Mouse (Mus musculus): ENCODE data around the gene Rptor. TPM values are rescaled to one million over a fixed set of nuclear protein-coding genes. Genes with fewer than 3 reads are reported as not detected.
A peak's percentile ranks its signal among the peaks of the same experiment; 100 is the strongest.

Gene Rptor
- 9.2 and 10.2 TPM in 2 replicates for polyA plus RNA-seq (2015; fragmentation: Nextera tagmentation; extraction: Ambion mirVana)

GRCm38 (mm10) chr11:119602763-119603526 lies at the start of gene Rptor:
TSS of gene Rptor (plus strand) at chr11:119602905.
- peak within 1 kb of the TSS; percentile 75 for H3K27ac ChIP-seq
- 0 out of 2 replicates have a peak, but pooled peaks cover 10% of the 10 kb centered on the region for H3K36me3 ChIP-seq (ENCODE audit: poor library complexity, severe bottlenecking)
- no peaks in the 10 kb centered on the region for H3K27me3 ChIP-seq
- H3K9ac ChIP-seq, result peak within 1 kb of the TSS; percentile 95
- WGBS, result under 1% methylated on average over 53 of the region's 63 CpGs
- ATAC-seq, result peak; percentile 99
- H3K4me2 ChIP-seq, result peak within 1 kb of the TSS; percentile 91
- H3K9me3 ChIP-seq (replicated peaks), result no peaks in the 10 kb centered on the region
- H3K4me1 ChIP-seq, result peaks cover 12% of the 10 kb centered on the region
- peak within 1 kb of the TSS; percentile 99 for H3K4me3 ChIP-seq

GRCm38 (mm10) chr11:119554706-119555105 lies 48.0 kb upstream of the Rptor start:
- Histone ChIP-seq H3K4me1 (peaks cover 68% of the 10 kb centered on the region), H3K27ac (no peak overlapping the region), H3K9ac (no peak overlapping the region), H3K36me3 (ENCODE audit: poor library complexity, severe bottlenecking) (no peaks in the 10 kb centered on the region), H3K4me2 (no peak overlapping the region), H3K9me3 (replicated peaks) (no peaks in the 10 kb centered on the region), H3K4me3 (no peak overlapping the region), H3K27me3 (peaks cover 30% of the 10 kb centered on the region)
- no peak for ATAC-seq
- 83% methylated on average over 7 of the region's 7 CpGs for WGBS

- Histone ChIP-seq H3K4me3 (no peak overlapping the region), H3K9me3 (replicated peaks) (no peaks in the 10 kb centered on the region), H3K4me1 (peaks cover 68% of the 10 kb centered on the region), H3K27ac (no peak overlapping the region), H3K36me3 (ENCODE audit: poor library complexity, severe bottlenecking) (no peaks in the 10 kb centered on the region), H3K4me2 (no peak overlapping the region), H3K9ac (no peak overlapping the region), H3K27me3 (peaks cover 26% of the 10 kb centered on the region)
- WGBS, result 93% methylated on average over 7 of the region's 7 CpGs
- no peak for ATAC-seq
Observed at GRCm38 (mm10) chr11:119555170-119555569, 47.5 kb upstream of the Rptor start.

DNA sequence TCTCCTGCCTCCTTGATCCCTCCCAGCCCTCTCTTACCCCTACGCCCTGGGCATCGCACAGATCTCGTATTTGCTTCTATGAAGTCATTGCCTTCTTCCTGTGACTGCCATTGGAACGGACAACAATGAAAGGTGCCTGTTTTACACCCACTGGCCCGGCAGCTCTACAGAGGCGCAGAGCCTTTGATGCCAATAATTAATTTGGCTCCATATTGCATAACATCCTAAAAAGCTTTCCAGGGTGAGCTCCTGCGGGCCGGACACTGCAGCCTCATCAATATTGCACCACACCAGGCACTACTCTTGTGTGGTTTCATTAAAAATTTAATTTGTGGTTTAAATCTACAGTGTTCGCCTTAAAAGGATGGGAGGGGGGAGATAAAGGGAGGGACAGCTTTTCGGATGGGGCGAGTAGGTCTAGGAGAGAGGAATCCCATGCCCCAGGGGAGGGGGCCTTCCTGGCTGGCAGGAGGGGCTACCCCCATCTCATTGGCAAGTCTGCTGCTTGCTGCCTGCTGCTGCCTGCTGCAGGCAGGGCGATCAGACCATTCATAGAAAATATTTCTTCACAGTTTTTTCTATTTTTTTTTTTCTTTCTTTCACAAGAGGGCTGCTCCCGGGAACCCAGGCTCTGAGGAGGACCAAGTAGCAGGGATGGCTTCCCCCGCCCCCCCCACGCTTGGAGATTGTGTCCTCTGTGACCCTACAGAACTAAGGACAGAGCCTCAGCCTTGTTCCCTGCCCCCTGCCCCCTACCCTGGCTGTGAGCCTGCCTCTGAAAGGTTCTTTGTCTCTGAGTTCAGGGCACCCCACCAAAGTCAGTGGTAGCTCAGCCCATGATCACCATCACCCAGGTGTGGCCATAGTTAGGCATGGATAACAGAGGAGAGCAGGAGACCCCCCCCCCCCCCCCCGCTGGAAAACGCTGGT lies 44.5 kb upstream of the Rptor start:
- no peaks in the 10 kb centered on the region for H3K9me3 ChIP-seq (replicated peaks)
- H3K36me3 ChIP-seq (ENCODE audit: poor library complexity, severe bottlenecking), result no peaks in the 10 kb centered on the region
- peak overlapping the region; percentile 24 for H3K4me2 ChIP-seq
- no peak overlapping the region for H3K4me3 ChIP-seq
- peak; percentile 50 for ATAC-seq
- H3K27ac ChIP-seq, result peak overlapping the region; percentile 75
- peaks cover 47% of the 10 kb centered on the region for H3K4me1 ChIP-seq
- peaks cover 13% of the 10 kb centered on the region for H3K27me3 ChIP-seq
- WGBS, result 10% methylated on average over 17 of the region's 17 CpGs
- peak overlapping the region; percentile 47; the same call in 1 of the 2 replicates for H3K9ac ChIP-seq

- Histone ChIP-seq H3K9ac (peak overlapping the region; percentile 47; the same call in 1 of the 2 replicates), H3K4me2 (peak overlapping the region; percentile 24), H3K27ac (peak overlapping the region; percentile 75), H3K36me3 (ENCODE audit: poor library complexity, severe bottlenecking) (no peaks in the 10 kb centered on the region), H3K9me3 (replicated peaks) (no peaks in the 10 kb centered on the region), H3K27me3 (peaks cover 16% of the 10 kb centered on the region), H3K4me3 (no peak overlapping the region), H3K4me1 (peaks cover 43% of the 10 kb centered on the region)
- WGBS, result 1% methylated on average over 9 of the region's 9 CpGs
- peak; percentile 76 for ATAC-seq
Observed at GRCm38 (mm10) chr11:119558870-119559610, 43.7 kb upstream of the Rptor start.

DNA sequence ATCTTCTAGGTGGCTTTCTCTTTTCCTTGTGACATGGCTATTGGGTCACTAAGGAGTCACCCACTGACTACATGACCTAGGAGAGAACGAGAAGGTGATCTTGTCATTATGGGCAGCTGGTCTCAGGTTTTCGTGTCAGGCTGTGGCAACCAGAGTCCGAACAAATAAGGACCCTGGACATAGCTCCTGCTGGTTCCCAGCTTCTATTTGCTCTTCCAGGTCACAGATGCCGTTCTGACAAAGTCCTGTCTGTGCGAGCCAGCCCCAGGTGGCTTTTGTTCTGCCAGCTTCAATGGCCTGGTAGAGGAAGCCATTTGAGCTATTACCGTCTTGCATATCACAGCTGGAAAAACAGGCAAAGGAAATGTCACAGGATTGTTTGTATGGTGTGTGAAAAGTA lies 40.4 kb upstream of the Rptor start:
- Histone ChIP-seq H3K4me3 (no peak overlapping the region), H3K9ac (no peak overlapping the region), H3K4me2 (no peak overlapping the region), H3K27me3 (peaks cover 24% of the 10 kb centered on the region; the same call in 1 of the 2 replicates), H3K9me3 (replicated peaks) (no peaks in the 10 kb centered on the region), H3K36me3 (ENCODE audit: poor library complexity, severe bottlenecking) (no peaks in the 10 kb centered on the region), H3K27ac (no peak overlapping the region), H3K4me1 (peaks cover 39% of the 10 kb centered on the region)
- ATAC-seq, result no peak
- WGBS, result 22% methylated on average over 6 of the region's 6 CpGs

- H3K4me2 ChIP-seq, result no peak overlapping the region
- no peaks in the 10 kb centered on the region for H3K9me3 ChIP-seq (replicated peaks)
- no peak overlapping the region for H3K9ac ChIP-seq
- peaks cover 24% of the 10 kb centered on the region; the same call in 1 of the 2 replicates for H3K27me3 ChIP-seq
- WGBS, result 74% methylated on average over 9 of the region's 9 CpGs
- ATAC-seq, result no peak
- H3K27ac ChIP-seq, result no peak overlapping the region
- H3K4me3 ChIP-seq, result no peak overlapping the region
- H3K4me1 ChIP-seq, result peaks cover 31% of the 10 kb centered on the region
- no peaks in the 10 kb centered on the region for H3K36me3 ChIP-seq (ENCODE audit: poor library complexity, severe bottlenecking)
Observed at GRCm38 (mm10) chr11:119563166-119563565, 39.5 kb upstream of the Rptor start.

DNA sequence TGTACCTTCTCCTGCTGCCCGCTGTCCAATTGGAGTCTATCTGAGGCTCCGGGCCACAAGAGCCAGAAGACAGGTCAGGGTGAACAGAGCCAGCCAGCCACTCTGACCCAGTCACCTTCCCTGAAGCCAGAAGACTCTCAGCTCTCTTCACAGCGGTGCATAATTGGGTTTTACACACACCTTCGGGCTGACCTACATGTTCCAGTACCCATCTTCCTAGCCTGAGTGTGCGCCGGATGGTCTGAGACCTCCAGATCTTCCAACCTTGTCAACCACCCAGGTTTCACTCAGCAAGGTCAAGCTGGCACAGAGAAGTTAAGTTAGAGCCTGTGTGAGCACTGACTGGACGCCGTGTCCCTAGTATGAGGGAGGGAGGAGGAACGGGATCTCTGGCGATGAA lies 38.3 kb upstream of the Rptor start:
- no peak overlapping the region for H3K27ac ChIP-seq
- no peak overlapping the region for H3K9ac ChIP-seq
- ATAC-seq, result no peak
- H3K27me3 ChIP-seq, result peaks cover 24% of the 10 kb centered on the region; the same call in 1 of the 2 replicates
- H3K4me2 ChIP-seq, result no peak overlapping the region
- H3K9me3 ChIP-seq (replicated peaks), result no peaks in the 10 kb centered on the region
- no peaks in the 10 kb centered on the region for H3K36me3 ChIP-seq (ENCODE audit: poor library complexity, severe bottlenecking)
- 91% methylated on average over 10 of the region's 10 CpGs for WGBS
- H3K4me1 ChIP-seq, result peaks cover 18% of the 10 kb centered on the region
- no peak overlapping the region for H3K4me3 ChIP-seq

DNA sequence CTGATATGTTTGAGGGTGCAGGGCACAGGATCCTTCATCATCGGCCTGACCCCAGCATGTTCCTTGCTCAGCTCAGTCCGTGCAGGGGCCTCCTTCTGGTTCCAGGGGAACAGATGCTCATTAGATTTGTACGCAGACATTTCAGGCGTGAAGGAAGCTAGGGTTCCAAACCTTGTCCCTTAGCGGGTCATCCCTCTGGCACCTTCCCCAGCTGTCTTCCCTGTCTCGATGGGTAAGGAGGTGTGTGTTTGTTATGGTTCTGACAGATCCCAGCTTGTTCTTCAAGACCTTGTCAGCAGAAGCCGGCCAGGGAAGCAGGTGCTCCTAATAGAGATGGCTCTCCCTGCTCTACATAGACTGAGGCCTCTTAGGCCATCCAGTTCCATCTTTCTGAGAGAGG lies 37.7 kb upstream of the Rptor start:
- Histone ChIP-seq H3K27ac (no peak overlapping the region), H3K4me1 (peaks cover 12% of the 10 kb centered on the region; the same call in 1 of the 2 replicates), H3K4me2 (no peak overlapping the region), H3K27me3 (peaks cover 30% of the 10 kb centered on the region), H3K4me3 (no peak overlapping the region), H3K36me3 (ENCODE audit: poor library complexity, severe bottlenecking) (no peaks in the 10 kb centered on the region), H3K9ac (0 out of 2 replicates have a peak overlapping the region, but pooled peaks have one; percentile 7), H3K9me3 (replicated peaks) (no peaks in the 10 kb centered on the region)
- 58% methylated on average over 7 of the region's 7 CpGs for WGBS
- no peak for ATAC-seq

GRCm38 (mm10) chr11:119565684-119566083 lies 37.0 kb upstream of the Rptor start:
- no peak for ATAC-seq
- Histone ChIP-seq H3K4me1 (peaks cover 12% of the 10 kb centered on the region; the same call in 1 of the 2 replicates), H3K4me2 (no peak overlapping the region), H3K9me3 (replicated peaks) (no peaks in the 10 kb centered on the region), H3K27me3 (peaks cover 32% of the 10 kb centered on the region), H3K36me3 (ENCODE audit: poor library complexity, severe bottlenecking) (no peaks in the 10 kb centered on the region), H3K27ac (no peak overlapping the region), H3K4me3 (no peak overlapping the region), H3K9ac (0 out of 2 replicates have a peak overlapping the region, but pooled peaks have one; percentile 5)
- 37% methylated on average over 10 of the region's 10 CpGs for WGBS

DNA sequence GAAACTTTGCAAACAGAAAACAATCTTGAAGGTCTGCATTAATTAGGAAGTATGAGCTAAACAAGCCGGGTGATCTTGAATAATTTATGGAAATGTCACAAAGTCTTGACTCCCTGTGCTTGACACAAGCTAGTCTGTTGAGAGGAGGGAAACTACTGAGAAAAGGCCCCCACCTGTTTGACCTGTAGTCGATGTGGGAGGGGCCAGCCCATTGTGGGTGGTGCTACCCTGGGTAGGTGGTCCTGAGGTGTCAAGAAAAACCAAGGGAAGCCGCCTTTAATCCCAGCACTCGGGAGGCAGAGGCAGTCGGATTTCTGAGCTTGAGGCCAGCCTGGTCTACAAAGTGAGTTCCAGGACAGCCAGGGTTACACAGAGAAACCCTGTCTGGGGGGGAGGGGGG lies 36.5 kb upstream of the Rptor start:
- ATAC-seq, result no peak

More for the DNA sequence above, 36.5 kb upstream of the Rptor start:
- no peak overlapping the region for H3K4me2 ChIP-seq
- no peaks in the 10 kb centered on the region for H3K9me3 ChIP-seq (replicated peaks)
- peaks cover 32% of the 10 kb centered on the region for H3K27me3 ChIP-seq
- no peak overlapping the region for H3K9ac ChIP-seq
- H3K4me3 ChIP-seq, result no peak overlapping the region
- 59% methylated on average over 5 of the region's 5 CpGs for WGBS
- H3K27ac ChIP-seq, result no peak overlapping the region
- H3K36me3 ChIP-seq (ENCODE audit: poor library complexity, severe bottlenecking), result no peaks in the 10 kb centered on the region
- peaks cover 12% of the 10 kb centered on the region; the same call in 1 of the 2 replicates for H3K4me1 ChIP-seq

All from forebrain, embryonic 13.5 days (tissue).